Mouse (Mus musculus) erythroblast, embryonic 14.5 days (primary cell): ENCODE results near the gene Elf3.

ENCODE experiments used
- GATA1 ChIP-seq: IDR thresholded peaks from 2 replicates; pipeline ENCODE4 v1.6.1; 2012; ENCODE audit warnings: low read length, inconsistent platforms, mixed read lengths
- TAL1 ChIP-seq: IDR thresholded peaks from 3 replicates; pipeline ENCODE4 v1.6.1; 2012; ENCODE audit warnings: low read length, inconsistent platforms, mixed read lengths

DNA sequence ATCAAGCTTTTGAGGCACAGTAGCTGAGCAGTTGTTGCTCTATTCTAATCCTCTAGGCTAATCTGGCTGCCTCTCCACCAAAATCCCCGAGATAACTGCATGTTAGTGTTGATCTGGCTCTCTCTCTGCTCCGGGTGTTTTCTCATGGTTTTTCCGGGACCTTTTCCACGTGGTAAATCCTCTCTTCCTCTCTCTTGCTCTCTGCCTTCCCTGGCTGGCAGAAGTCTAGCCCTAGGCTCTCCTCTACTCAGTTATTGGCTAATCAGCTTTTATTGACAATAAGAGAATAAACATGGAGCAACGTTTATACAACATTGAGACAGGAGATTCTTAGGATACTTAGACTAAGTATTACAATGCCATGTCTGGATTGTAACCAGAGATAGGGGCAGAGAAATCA, 47.9 kb downstream of the Elf3 start:
- no peak for TF ChIP-seq GATA1
- no peak for TF ChIP-seq TAL1
